Mouse (Mus musculus) embryonic facial prominence, embryonic 14.5 days (tissue): Measurements from ENCODE around the gene Gnpat. TPM values are rescaled to one million over a fixed set of nuclear protein-coding genes. Genes with fewer than 3 reads are reported as not detected.

ENCODE experiments used
- ATAC-seq: fragments of 200-750 bp; cut with Nextera tagmentation; 2 replicates; pipeline ENCODE4 v1.8.0; 2017; ENCODE audit warnings: low read depth, moderate number of reproducible peaks, moderate TSS enrichment
- DNase-seq: peaks from one replicate; pipeline ENCODE4 v3.0.0-alpha.2; 2015; ENCODE audit warnings: low spot score
- H3K27ac ChIP-seq: fragments of 300-500 bp; sonication (generic); replicated peaks from 2 replicates; pipeline ENCODE4 v1.5.1; 2014; ENCODE audit warnings: low read depth, mild to moderate bottlenecking, low read length, moderate library complexity
- H3K27me3 ChIP-seq: fragments of 300-500 bp; sonication (generic); replicated peaks from 2 replicates; pipeline ENCODE4 v1.6.1; 2014; ENCODE audit warnings: low read length; ENCODE audit not compliant: control insufficient read depth, insufficient read depth
- H3K36me3 ChIP-seq: fragments of 300-500 bp; sonication (generic); 2 replicates; pipeline ENCODE4 v1.6.1; 2014; ENCODE audit warnings: low read length, mixed read lengths; ENCODE audit not compliant: control insufficient read depth, insufficient read depth
- H3K4me1 ChIP-seq: fragments of 300-500 bp; sonication (generic); 2 replicates; pipeline ENCODE4 v1.6.1; 2014; ENCODE audit warnings: antibody characterized with exemption, low read length; ENCODE audit not compliant: control insufficient read depth, insufficient read depth
- H3K4me2 ChIP-seq: fragments of 300-500 bp; sonication (generic); 2 replicates; pipeline ENCODE4 v1.6.1; 2014; ENCODE audit warnings: low read depth, mild to moderate bottlenecking, low read length, moderate library complexity, mixed read lengths
- H3K4me3 ChIP-seq: fragments of 300-500 bp; sonication (generic); 2 replicates; pipeline ENCODE4 v1.5.1; 2014; ENCODE audit warnings: low read depth, mild to moderate bottlenecking, low read length
- H3K9ac ChIP-seq: fragments of 300-500 bp; sonication (generic); 2 replicates; pipeline ENCODE4 v1.6.1; 2014; ENCODE audit warnings: low read depth, mild to moderate bottlenecking, low read length, moderate library complexity, mixed read lengths
- H3K9me3 ChIP-seq: fragments of 300-500 bp; sonication (generic); 2 replicates; pipeline ENCODE4 v1.6.1; 2016; ENCODE audit warnings: low read length; ENCODE audit not compliant: control insufficient read depth
- WGBS: fragments of 180-500 bp; shearing (Covaris S2); extraction: QIAGEN DNeasy Blood & Tissue Kit; methylation state at CpG from one replicate; pipeline ENCODE4 v1.1.7; 2014; 5-methylcytosine and 5-hydroxymethylcytosine counted together
- polyA plus RNA-seq: library from polyadenylated mRNA; unstranded; fragments of >200 nt; fragmentation: Nextera tagmentation; extraction: Ambion mirVana; gene quantifications from 2 replicates; pipeline ENCODE4 v1.2.1, GENCODE M21; 2014

Gene Gnpat
- polyA plus RNA-seq, 1 experiment from 2014 or later, result 97.8 TPM

DNA sequence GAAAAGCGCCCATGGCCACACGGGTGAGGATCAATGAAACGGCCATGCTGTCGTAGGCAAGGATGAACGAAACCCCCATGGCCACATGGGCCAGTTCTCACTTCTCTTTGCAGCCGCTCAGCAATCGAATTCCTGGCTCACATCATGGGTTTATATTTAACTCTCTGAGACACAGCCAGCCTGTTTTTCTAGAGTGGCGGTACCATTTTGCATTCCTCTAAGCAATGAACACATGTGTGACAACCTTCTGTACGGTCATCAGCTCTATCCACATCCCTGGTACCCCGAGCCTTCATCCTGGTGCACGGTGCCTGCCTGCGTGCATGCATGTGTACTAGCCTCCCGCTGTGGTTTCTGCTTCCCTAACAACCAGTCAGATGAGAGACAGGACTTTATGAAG lies 67.3 kb downstream of the Gnpat start:
- Histone ChIP-seq H3K36me3 (0 out of 2 replicates have a peak, but pooled peaks cover 7% of the 10 kb centered on the region), H3K4me1 (no peaks in the 10 kb centered on the region), H3K9ac (no peak overlapping the region), H3K27ac (no peak overlapping the region), H3K27me3 (no peaks in the 10 kb centered on the region), H3K9me3 (no peaks in the 10 kb centered on the region), H3K4me3 (no peak overlapping the region), H3K4me2 (no peak overlapping the region)
- no peak for ATAC-seq
- WGBS, result 88% methylated on average over 13 of the region's 13 CpGs
- no peak for DNase-seq

GRCm38 (mm10) chr8:124930649-124931048 lies 67.8 kb downstream of the Gnpat start:
- no peaks in the 10 kb centered on the region for H3K4me1 ChIP-seq
- no peak overlapping the region for H3K27ac ChIP-seq
- no peak for DNase-seq
- WGBS, result 87% methylated on average over 4 of the region's 4 CpGs
- no peak overlapping the region for H3K4me3 ChIP-seq
- H3K9me3 ChIP-seq, result no peaks in the 10 kb centered on the region
- ATAC-seq, result no peak
- H3K9ac ChIP-seq, result no peak overlapping the region
- 0 out of 2 replicates have a peak, but pooled peaks cover 7% of the 10 kb centered on the region for H3K36me3 ChIP-seq
- no peaks in the 10 kb centered on the region for H3K27me3 ChIP-seq
- H3K4me2 ChIP-seq, result no peak overlapping the region

GRCm38 (mm10) chr8:124932435-124932834 lies 69.6 kb downstream of the Gnpat start:
- ATAC-seq (no peak), DNase-seq (no peak)
- H3K27ac ChIP-seq, result no peak overlapping the region
- H3K4me3 ChIP-seq, result no peak overlapping the region
- H3K9me3 ChIP-seq, result no peaks in the 10 kb centered on the region
- WGBS, result 86% methylated on average over 3 of the region's 3 CpGs
- H3K27me3 ChIP-seq, result no peaks in the 10 kb centered on the region
- H3K36me3 ChIP-seq, result 0 out of 2 replicates have a peak, but pooled peaks cover 7% of the 10 kb centered on the region
- no peak overlapping the region for H3K9ac ChIP-seq
- H3K4me1 ChIP-seq, result no peaks in the 10 kb centered on the region
- H3K4me2 ChIP-seq, result no peak overlapping the region

GRCm38 (mm10) chr8:124935116-124935515 lies 72.3 kb downstream of the Gnpat start:
- Histone ChIP-seq H3K4me1 (no peaks in the 10 kb centered on the region), H3K9me3 (no peaks in the 10 kb centered on the region), H3K4me3 (no peak overlapping the region), H3K27ac (no peak overlapping the region), H3K4me2 (no peak overlapping the region), H3K9ac (no peak overlapping the region), H3K36me3 (peaks cover 14% of the 10 kb centered on the region), H3K27me3 (no peaks in the 10 kb centered on the region)
- DNase-seq (no peak), ATAC-seq (no peak)
- WGBS, result 91% methylated on average over 5 of the region's 5 CpGs

DNA sequence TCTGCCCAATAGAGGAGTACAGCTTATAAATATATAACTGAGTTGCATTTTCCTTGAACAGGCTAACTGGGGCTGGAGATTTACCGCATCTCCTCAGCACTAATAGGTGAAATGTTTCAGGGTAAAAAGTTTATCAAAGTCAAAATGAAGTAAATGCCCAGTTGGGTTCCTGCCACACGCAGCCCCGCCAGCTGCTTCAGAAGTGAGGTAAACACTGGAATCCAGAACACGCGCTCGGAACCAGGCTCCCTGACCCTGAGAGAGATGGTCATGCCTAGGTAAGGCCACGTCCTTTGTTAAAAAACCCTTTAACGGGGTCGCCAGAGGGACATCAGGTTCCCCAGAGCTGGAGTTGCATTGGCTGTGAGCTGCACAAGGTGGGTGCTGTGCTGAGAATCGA lies 73.9 kb downstream of the Gnpat start:
- Histone ChIP-seq H3K9ac (no peak overlapping the region), H3K27ac (no peak overlapping the region), H3K4me1 (no peaks in the 10 kb centered on the region), H3K27me3 (no peaks in the 10 kb centered on the region), H3K4me2 (no peak overlapping the region), H3K36me3 (peaks cover 17% of the 10 kb centered on the region), H3K4me3 (no peak overlapping the region), H3K9me3 (no peaks in the 10 kb centered on the region)
- DNase-seq (no peak), ATAC-seq (no peak)
- 96% methylated on average over 10 of the region's 10 CpGs for WGBS

DNA sequence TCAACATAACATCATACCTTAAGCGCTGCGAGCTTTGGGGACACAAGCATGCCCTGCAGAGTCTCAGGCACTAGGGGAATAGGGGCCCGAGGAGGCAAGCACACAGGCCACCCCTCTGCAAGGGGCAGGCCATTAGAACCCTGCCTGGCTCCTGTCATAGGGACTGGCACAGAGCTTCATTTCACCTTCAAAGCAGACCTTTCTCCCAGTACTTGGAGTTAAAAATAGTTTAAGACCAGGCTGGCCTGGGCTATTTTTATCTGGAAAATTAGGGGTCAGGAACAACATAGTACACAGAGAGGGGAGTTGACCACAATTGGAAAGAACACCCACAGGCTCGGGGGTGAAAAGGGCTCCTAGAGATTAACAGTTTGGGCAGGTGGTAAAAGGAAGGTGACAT lies 74.5 kb downstream of the Gnpat start:
- ATAC-seq, result no peak
- Histone ChIP-seq H3K36me3 (peaks cover 19% of the 10 kb centered on the region), H3K4me3 (no peak overlapping the region), H3K27me3 (no peaks in the 10 kb centered on the region), H3K27ac (no peak overlapping the region), H3K4me1 (no peaks in the 10 kb centered on the region), H3K4me2 (no peak overlapping the region), H3K9ac (no peak overlapping the region), H3K9me3 (no peaks in the 10 kb centered on the region)
- 95% methylated on average over 4 of the region's 4 CpGs for WGBS
- no peak for DNase-seq

Other genes with a start within 250 kb of the Gnpat start
- gene 2310022B05Rik, start 199.7 kb upstream of the Gnpat start, polyA plus RNA-seq, result 45.5 and 46.4 TPM in 2 replicates
- 47.9 and 49.4 TPM in 2 replicates for gene Ttc13, start 141.1 kb upstream of the Gnpat start, polyA plus RNA-seq
- gene Arv1, start 140.9 kb upstream of the Gnpat start, polyA plus RNA-seq, result 16.1 and 20.0 TPM in 2 replicates
- gene Fam89a, start 111.2 kb upstream of the Gnpat start, polyA plus RNA-seq, result 3.9 and 4.5 TPM in 2 replicates
- 0.97 and 1.1 TPM in 2 replicates for gene Trim67, start 69.9 kb upstream of the Gnpat start, polyA plus RNA-seq
- 35.3 and 36.5 TPM in 2 replicates for gene 2810004N23Rik, start 87 bp downstream of the Gnpat start, polyA plus RNA-seq
- 5.4 and 7.2 TPM in 2 replicates for gene Exoc8, start 34.7 kb downstream of the Gnpat start, polyA plus RNA-seq
- gene Sprtn, start 34.9 kb downstream of the Gnpat start, polyA plus RNA-seq, result 9.8 and 10.0 TPM in 2 replicates
- gene Egln1, start 86.3 kb downstream of the Gnpat start, polyA plus RNA-seq, result 17.1 and 17.2 TPM in 2 replicates
- 130 and 138 TPM in 2 replicates for gene Tsnax, start 150.0 kb downstream of the Gnpat start, polyA plus RNA-seq
- gene Disc1, start 191.2 kb downstream of the Gnpat start, polyA plus RNA-seq, result 1.5 and 1.6 TPM in 2 replicates